Mouse (Mus musculus): Measurements from ENCODE around the gene Olfr1280.
"Not testable (repeated sequence)": the region's sequence is repeated elsewhere in the genome, so short reads cannot be mapped to it uniquely, and the experiment has no call there.

The Olfr1280 gene

GRCm38 (mm10) chr2:111313717-111314116 is at the start of gene Olfr1280:
Olfr1280 (plus strand) TSS chr2:111314017.
- no peak for DNase-seq (ENCODE audit: low spot score)

GRCm38 (mm10) chr2:111274006-111274405 is 39.8 kb upstream of the Olfr1280 start, which contains the start of gene Olfr1277:
Olfr1277 (minus strand) TSS chr2:111274106.
- DNase-seq (ENCODE audit: low spot score): no peak

DNA sequence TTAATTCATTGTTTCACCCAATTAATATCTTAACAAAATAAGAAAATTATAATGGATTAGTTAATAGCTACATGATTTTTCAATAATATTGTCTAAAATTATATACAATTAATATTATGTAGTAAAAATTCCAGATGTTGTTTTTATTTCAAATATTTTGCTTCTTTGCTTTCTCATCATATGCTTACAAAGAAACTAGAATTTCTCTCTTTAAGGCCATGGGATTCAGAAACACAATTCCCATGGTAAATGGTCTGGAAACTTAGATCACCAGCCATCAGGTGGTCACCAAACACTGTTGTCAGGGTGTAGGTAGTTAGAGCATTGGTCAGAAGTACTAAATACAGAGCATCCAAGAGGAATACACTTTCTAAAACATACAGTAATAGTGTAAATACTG is 24.0 kb upstream of the Olfr1280 start, which contains the start of gene Olfr1278:
TSS of gene Olfr1278 (plus strand) at position 301 of the 400 bp plus-strand sequence.
- DNase-seq (ENCODE audit: low spot score): no peak

DNA sequence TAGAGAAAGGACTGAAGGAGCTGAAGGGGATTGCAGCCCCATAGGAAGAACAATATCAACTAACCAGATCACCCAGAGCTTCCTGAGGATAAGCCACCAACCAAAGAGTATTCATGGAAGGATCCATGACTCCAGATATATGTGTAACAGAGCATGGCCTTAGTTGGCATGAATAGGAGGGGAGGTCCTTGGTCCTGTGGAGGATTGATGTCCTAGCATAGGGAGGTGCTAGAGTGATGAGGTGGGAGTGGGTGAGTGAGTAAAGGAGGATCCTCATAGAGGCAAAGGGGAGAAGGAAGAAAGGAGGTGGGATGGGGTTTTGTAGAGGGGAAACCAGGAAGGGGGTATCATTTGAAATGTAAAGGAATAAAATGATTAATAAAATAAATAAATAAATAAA is 15.3 kb upstream of the Olfr1280 start:
- no peak for DNase-seq (ENCODE audit: low spot score)

- DNase-seq (ENCODE audit: low spot score): no peak
Observed at GRCm38 (mm10) chr2:111300374-111300773, 13.4 kb upstream of the Olfr1280 start, which contains the start of gene Olfr1279. Olfr1279 (plus strand) TSS chr2:111300635.

- no peak for DNase-seq (ENCODE audit: low spot score)
Observed at GRCm38 (mm10) chr2:111326220-111326619, 12.4 kb downstream of the Olfr1280 start, which contains the start of gene Olfr1281. Olfr1281 (plus strand) TSS chr2:111326520.

GRCm38 (mm10) chr2:111333721-111334120 is 19.9 kb downstream of the Olfr1280 start:
- not testable (repeated sequence) for DNase-seq (ENCODE audit: low spot score)

DNA sequence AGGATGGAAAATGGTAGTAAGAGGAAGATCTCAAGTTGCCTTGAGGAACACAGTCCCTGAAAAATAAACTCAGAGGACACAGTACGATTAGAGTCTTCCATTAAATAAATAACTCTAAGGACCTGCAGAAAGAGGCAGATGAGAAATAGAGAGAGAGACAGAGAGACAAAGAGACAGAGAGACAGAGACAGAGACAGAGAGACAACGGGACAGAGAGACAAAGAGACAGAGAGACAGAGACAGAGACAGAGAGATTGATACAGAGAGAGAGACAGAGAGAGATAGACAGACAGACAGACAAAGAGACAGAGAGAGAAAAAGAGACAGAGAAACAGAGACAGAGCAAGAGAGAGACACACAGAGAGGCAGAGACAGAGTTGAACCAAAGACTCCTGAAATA is 22.2 kb downstream of the Olfr1280 start, which contains the start of gene Olfr1282:
TSS of gene Olfr1282 (minus strand) at position 101 of the 400 bp plus-strand sequence.
- DNase-seq (ENCODE audit: low spot score): no peak

DNA sequence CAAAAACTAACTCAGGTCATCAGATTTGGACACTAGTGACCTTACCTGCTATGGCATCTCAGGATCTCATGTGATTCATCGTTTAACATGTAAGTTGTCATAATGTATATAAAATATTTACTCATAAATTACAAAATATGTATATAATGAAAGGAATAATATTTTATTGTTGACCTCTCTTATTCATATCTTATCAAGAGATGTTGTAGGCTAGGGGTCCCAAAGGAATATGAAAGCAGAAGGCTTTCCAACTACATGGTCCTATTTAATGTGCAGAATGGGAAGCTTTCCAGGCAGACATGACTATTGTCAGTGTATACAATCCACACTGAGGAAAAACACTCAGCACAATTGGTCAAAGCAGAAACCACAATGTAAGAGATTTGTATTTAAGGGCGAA is 52.7 kb downstream of the Olfr1280 start, which contains the start of gene Olfr1283:
TSS of gene Olfr1283 (plus strand) at position 301 of the 400 bp plus-strand sequence.
- no peak for DNase-seq (ENCODE audit: low spot score)

- DNase-seq (ENCODE audit: low spot score): no peak
Observed at GRCm38 (mm10) chr2:111375222-111375621, 61.4 kb downstream of the Olfr1280 start, which contains the start of gene Olfr1284. Olfr1284 (plus strand) TSS chr2:111375522.
